Mouse (Mus musculus) spleen, postnatal 36 days (tissue): ENCODE measurements around the gene E2f1.
A peak's percentile ranks its signal among the peaks of the same experiment; 100 is the strongest.

ENCODE experiments used
- DNase-seq, 2 experiments: peaks; one replicate each; pipeline ENCODE4 v3.0.0; 2022; ENCODE audit warnings: low spot score in 2 of 2, mixed read lengths in 1 of 2

E2f1 gene

GRCm38 (mm10) chr2:154583906-154584872 lies 14.5 kb upstream of the E2f1 start:
- DNase-seq, result no peak

GRCm38 (mm10) chr2:154581421-154581820 lies 11.7 kb upstream of the E2f1 start:
- no peak for DNase-seq

- no peak for DNase-seq
Measured at GRCm38 (mm10) chr2:154580586-154580985, 10.9 kb upstream of the E2f1 start.

GRCm38 (mm10) chr2:154577744-154578067 lies 8.0 kb upstream of the E2f1 start:
- no peak for DNase-seq

GRCm38 (mm10) chr2:154576876-154577743 lies 7.4 kb upstream of the E2f1 start:
- DNase-seq, result no peak

GRCm38 (mm10) chr2:154574271-154574670 lies 4.6 kb upstream of the E2f1 start:
- DNase-seq, result peak; percentile 49 to 50

GRCm38 (mm10) chr2:154572996-154573395 lies 3.3 kb upstream of the E2f1 start:
- no peak for DNase-seq

GRCm38 (mm10) chr2:154571976-154572375 lies 2.3 kb upstream of the E2f1 start:
- DNase-seq, result no peak

- no peak for DNase-seq
Measured at GRCm38 (mm10) chr2:154571266-154571665, 1.6 kb upstream of the E2f1 start.

GRCm38 (mm10) chr2:154570666-154571065 lies 974 bp upstream of the E2f1 start:
- no peak for DNase-seq

- peak; percentile 64 to 70 for DNase-seq
Measured at GRCm38 (mm10) chr2:154569071-154569748, 482 bp downstream of the E2f1 start.

- DNase-seq, result no peak
Measured at GRCm38 (mm10) chr2:154568329-154569070, 1.2 kb downstream of the E2f1 start.

- no peak for DNase-seq
Measured at GRCm38 (mm10) chr2:154567766-154568165, 1.9 kb downstream of the E2f1 start.

- no peak for DNase-seq
Measured at GRCm38 (mm10) chr2:154566641-154567040, 3.1 kb downstream of the E2f1 start.

- no peak for DNase-seq
Measured at GRCm38 (mm10) chr2:154565562-154565961, 4.1 kb downstream of the E2f1 start.

- DNase-seq, result no peak
Measured at GRCm38 (mm10) chr2:154563612-154564170, 6.0 kb downstream of the E2f1 start.

- peak; percentile 24 to 25 for DNase-seq
Measured at GRCm38 (mm10) chr2:154558264-154559039, 11.2 kb downstream of the E2f1 start, which contains the start of gene Necab3. Gene Necab3, minus strand, starts transcription at chr2:154558890.

GRCm38 (mm10) chr2:154557184-154557832 lies 12.4 kb downstream of the E2f1 start:
- DNase-seq, result no peak

GRCm38 (mm10) chr2:154555235-154555634 lies 14.5 kb downstream of the E2f1 start:
- DNase-seq, result no peak
